Mouse (Mus musculus): ENCODE data around the gene Rpl27. TPM values are rescaled to one million over a fixed set of nuclear protein-coding genes. Genes with fewer than 3 reads are reported as not detected.

Gene Rpl27
- total and polyA plus RNA-seq, 3 experiments = 595 to 2,621 TPM; not detected in 1

GRCm38 (mm10) chr11:101468263-101468688 is 26.2 kb downstream of the Rpl27 start:
- no peak overlapping the region for H3K27ac ChIP-seq (ENCODE audit: control insufficient read depth, low read depth, low read length)
- peak overlapping the region; percentile 66 for H3K9ac ChIP-seq (ENCODE audit: control insufficient read depth, low read depth, low read length, poor library complexity, severe bottlenecking)
- no peaks in the 10 kb centered on the region for H3K27me3 ChIP-seq (ENCODE audit: control insufficient read depth in 1 of 2, insufficient read depth in 2 of 2, low read length in 2 of 2)
- peak; percentile 46 for DNase-seq (ENCODE audit: low read depth, low spot score)
- peaks cover 6% of the 10 kb centered on the region; the same call in 1 of the 2 replicates for H3K79me2 ChIP-seq (ENCODE audit: control insufficient read depth, insufficient read depth, low read length, poor library complexity)
- H3K9me3 ChIP-seq (replicated peaks; ENCODE audit: insufficient read depth, low read length) = no peaks in the 10 kb centered on the region
- H3K4me1 ChIP-seq (ENCODE audit: control insufficient read depth in 1 of 2, insufficient read depth in 2 of 2, low read length in 2 of 2) = peaks cover 6 to 24% of the 10 kb centered on the region in 2 experiments
- H3K36me3 ChIP-seq (ENCODE audit: control insufficient read depth in 1 of 2, insufficient read depth in 2 of 2, low read length in 2 of 2) = peaks cover 0 to 19% of the 10 kb centered on the region in 2 experiments; a peak in 2 of 4 replicates
- peak overlapping the region; percentile 61 to 78 for H3K4me3 ChIP-seq (ENCODE audit: control insufficient read depth in 1 of 2, insufficient read depth in 1 of 2, low read depth in 2 of 2, low read length in 2 of 2)
- TF ChIP-seq POLR2A (IDR thresholded peaks at IDR 0.05; ENCODE audit: control insufficient read depth in 1 of 2, insufficient read depth in 1 of 2, low read depth in 1 of 2, low read length in 2 of 2, poor library complexity in 1 of 2) (peak in 1 of 2 experiments; percentile 58; a peak in 1 of 4 replicates), CHD1 (IDR thresholded peaks at IDR 0.05; ENCODE audit: low read depth, low read length) (no peak), TCF12 (IDR thresholded peaks at IDR 0.05; ENCODE audit: low read depth, low read length) (no peak), UBTF (IDR thresholded peaks at IDR 0.05; ENCODE audit: borderline replicate concordance, insufficient read depth, low read depth, low read length) (no peak), KAT2A (conservative IDR thresholded peaks at IDR 0.05; ENCODE audit: low read depth, low read length) (no peak)

GRCm38 (mm10) chr11:101468731-101469130 is 26.6 kb downstream of the Rpl27 start:
- Histone ChIP-seq H3K4me3 (ENCODE audit: control insufficient read depth in 1 of 2, insufficient read depth in 1 of 2, low read depth in 2 of 2, low read length in 2 of 2) (peak overlapping the region; percentile 61 to 78; a peak in 3 of 4 replicates), H3K36me3 (ENCODE audit: control insufficient read depth in 1 of 2, insufficient read depth in 2 of 2, low read length in 2 of 2) (peaks cover 0 to 14% of the 10 kb centered on the region in 2 experiments; a peak in 2 of 4 replicates), H3K9ac (ENCODE audit: control insufficient read depth, low read depth, low read length, poor library complexity, severe bottlenecking) (peak overlapping the region; percentile 66), H3K27ac (ENCODE audit: control insufficient read depth, low read depth, low read length) (no peak overlapping the region), H3K79me2 (ENCODE audit: control insufficient read depth, insufficient read depth, low read length, poor library complexity) (peaks cover 6% of the 10 kb centered on the region; the same call in 1 of the 2 replicates), H3K9me3 (replicated peaks; ENCODE audit: insufficient read depth, low read length) (no peaks in the 10 kb centered on the region), H3K4me1 (ENCODE audit: control insufficient read depth in 1 of 2, insufficient read depth in 2 of 2, low read length in 2 of 2) (peaks cover 5 to 20% of the 10 kb centered on the region in 2 experiments), H3K27me3 (ENCODE audit: control insufficient read depth in 1 of 2, insufficient read depth in 2 of 2, low read length in 2 of 2) (no peaks in the 10 kb centered on the region)
- TF ChIP-seq JUND (IDR thresholded peaks at IDR 0.05; ENCODE audit: low read depth, low read length) = no peak
- no peak for TF ChIP-seq ETS1 (IDR thresholded peaks at IDR 0.05; ENCODE audit: low read depth, low read length)
- no peak for TF ChIP-seq EP300 (IDR thresholded peaks at IDR 0.05; ENCODE audit: low read depth in 1 of 2, low read length in 2 of 2)
- no peak for TF ChIP-seq SIN3A (IDR thresholded peaks at IDR 0.05; ENCODE audit: low read length)
- no peak for TF ChIP-seq NRF1 (IDR thresholded peaks at IDR 0.05; ENCODE audit: insufficient read depth, low read depth, low read length, poor library complexity, severe bottlenecking)
- TF ChIP-seq MAX (IDR thresholded peaks at IDR 0.05; ENCODE audit: low read length) = no peak
- TF ChIP-seq MXI1 (IDR thresholded peaks at IDR 0.05; ENCODE audit: low read depth, low read length) = no peak
- no peak for TF ChIP-seq MYC (IDR thresholded peaks at IDR 0.05; ENCODE audit: low read depth, low read length)
- no peak for TF ChIP-seq RCOR1 (IDR thresholded peaks at IDR 0.05; ENCODE audit: low read depth, low read length)
- no peak for TF ChIP-seq BHLHE40 (IDR thresholded peaks at IDR 0.05; ENCODE audit: borderline replicate concordance, low read depth, low read length)
- TF ChIP-seq CTCF (IDR thresholded peaks at IDR 0.05 in 2 of 3, conservative IDR thresholded peaks at IDR 0.05 in 1 of 3; ENCODE audit: control insufficient read depth in 1 of 3, insufficient read depth in 1 of 3, low read depth in 2 of 3, low read length in 3 of 3, poor library complexity in 1 of 3, severe bottlenecking in 1 of 3) = no peak
- TF ChIP-seq E2F4 (IDR thresholded peaks at IDR 0.05; ENCODE audit: borderline replicate concordance, low read depth, low read length) = no peak
- TF ChIP-seq CHD2 (IDR thresholded peaks at IDR 0.05; ENCODE audit: low read length) = no peak
- no peak for TF ChIP-seq UBTF (IDR thresholded peaks at IDR 0.05; ENCODE audit: borderline replicate concordance, insufficient read depth, low read depth, low read length)
- TF ChIP-seq ELF1 (IDR thresholded peaks at IDR 0.05; ENCODE audit: low read depth, low read length) = no peak
- TF ChIP-seq ZC3H11A (IDR thresholded peaks at IDR 0.05; ENCODE audit: low read depth, low read length) = no peak
- TF ChIP-seq TBP (IDR thresholded peaks at IDR 0.05; ENCODE audit: low read depth, low read length) = no peak
- no peak for TF ChIP-seq SMC3 (IDR thresholded peaks at IDR 0.05; ENCODE audit: low read depth, low read length)
- no peak for TF ChIP-seq CHD1 (IDR thresholded peaks at IDR 0.05; ENCODE audit: low read depth, low read length)
- DNase-seq (ENCODE audit: low read depth, low spot score) = no peak

All from MEL (cell line).